Mouse (Mus musculus): ENCODE data around the gene Akap2. TPM values are rescaled to one million over a fixed set of nuclear protein-coding genes. Genes with fewer than 3 reads are reported as not detected.

Gene Akap2
- total and polyA plus RNA-seq, 3 experiments, result 0.05 TPM; not detected in 2

- H3K4me1 ChIP-seq (ENCODE audit: insufficient read depth, low read depth, low read length), result no peaks in the 10 kb centered on the region
- H3K36me3 ChIP-seq (replicated peaks), result no peaks in the 10 kb centered on the region
- peaks cover 38% of the 10 kb centered on the region for H3K9me3 ChIP-seq (replicated peaks)
- no peaks in the 10 kb centered on the region for H3K27me3 ChIP-seq (ENCODE audit: insufficient read depth, low read length)
- no peak for ATAC-seq (ENCODE audit: extremely low read depth, insufficient number of reproducible peaks, low FRiP score, poor library complexity, severe bottlenecking)
- TF ChIP-seq GATA1 (IDR thresholded peaks at IDR 0.05; ENCODE audit: borderline replicate concordance, low read length) (no peak), POLR2AphosphoS5 (IDR thresholded peaks at IDR 0.05; ENCODE audit: insufficient replicate concordance, low read depth, low read length) (no peak), CTCF (IDR thresholded peaks at IDR 0.05; ENCODE audit: low read depth, low read length) (no peak), TAL1 (conservative IDR thresholded peaks at IDR 0.05; ENCODE audit: low read depth, low read length) (no peak), GATA2 (IDR thresholded peaks at IDR 0.05; ENCODE audit: borderline replicate concordance, low read depth, low read length) (no peak)
- DNase-seq (ENCODE audit: low spot score), result no peak
- H3K4me3 ChIP-seq (ENCODE audit: low read depth, low read length), result no peak overlapping the region
Measured at GRCm38 (mm10) chr4:57879137-57879536, 161.7 kb downstream of the Akap2 start.

- TF ChIP-seq GATA1 (IDR thresholded peaks at IDR 0.05; ENCODE audit: borderline replicate concordance, low read length), result no peak
- TF ChIP-seq GATA2 (IDR thresholded peaks at IDR 0.05; ENCODE audit: borderline replicate concordance, low read depth, low read length), result no peak
- no peak for TF ChIP-seq TAL1 (conservative IDR thresholded peaks at IDR 0.05; ENCODE audit: low read depth, low read length)
- TF ChIP-seq CTCF (IDR thresholded peaks at IDR 0.05; ENCODE audit: low read depth, low read length), result no peak
- no peak for TF ChIP-seq POLR2AphosphoS5 (IDR thresholded peaks at IDR 0.05; ENCODE audit: insufficient replicate concordance, low read depth, low read length)
- Histone ChIP-seq H3K9me3 (replicated peaks) (peaks cover 43% of the 10 kb centered on the region), H3K36me3 (replicated peaks) (no peaks in the 10 kb centered on the region), H3K4me3 (ENCODE audit: low read depth, low read length) (no peak overlapping the region), H3K27me3 (ENCODE audit: insufficient read depth, low read length) (no peaks in the 10 kb centered on the region), H3K4me1 (ENCODE audit: insufficient read depth, low read depth, low read length) (no peaks in the 10 kb centered on the region)
- DNase-seq (ENCODE audit: low spot score), result no peak
- ATAC-seq (ENCODE audit: extremely low read depth, insufficient number of reproducible peaks, low FRiP score, poor library complexity, severe bottlenecking), result no peak
Measured at GRCm38 (mm10) chr4:57879804-57880357, 162.4 kb downstream of the Akap2 start.

DNA sequence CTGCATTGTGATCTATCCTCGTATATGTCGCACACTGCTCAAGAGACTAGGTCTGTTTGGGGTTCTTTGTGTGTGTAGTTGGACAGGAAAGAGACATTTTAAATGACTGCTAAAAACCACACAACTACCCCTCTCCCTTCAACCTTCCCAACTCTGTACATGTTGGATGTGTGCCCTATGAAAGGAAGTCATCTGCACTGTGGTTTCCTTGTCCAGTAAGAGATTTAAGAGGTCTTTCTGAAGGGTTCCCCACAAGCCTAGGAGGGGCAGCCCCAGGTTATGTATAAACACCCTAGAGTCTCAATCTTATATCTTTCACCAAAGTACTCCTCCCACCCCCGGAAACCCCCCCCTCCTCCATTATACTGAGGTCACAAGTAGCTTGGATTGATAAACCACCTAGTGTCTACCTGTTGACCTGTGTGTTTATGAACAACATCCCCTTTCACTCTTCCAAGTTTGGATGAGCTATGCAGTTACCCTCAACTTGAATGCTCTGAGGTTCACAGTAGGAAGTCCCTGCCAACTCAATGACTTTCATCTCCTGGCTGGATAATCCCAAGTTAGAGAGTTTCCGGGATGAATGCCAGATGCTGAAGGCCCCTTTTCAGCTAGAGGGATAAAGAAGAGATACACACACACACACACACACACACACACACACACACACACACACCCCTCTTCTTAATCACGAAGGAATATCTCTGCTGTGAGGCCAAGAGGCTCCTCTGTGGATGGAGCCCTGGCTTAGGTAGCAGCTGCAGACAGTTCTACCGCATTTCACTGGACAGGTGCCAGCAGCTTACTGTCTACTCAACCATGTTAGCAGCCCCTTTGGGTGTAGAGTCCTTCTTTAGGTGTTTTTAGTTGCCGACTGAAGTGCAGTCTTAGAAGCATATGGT lies 166.3 kb downstream of the Akap2 start:
- DNase-seq (ENCODE audit: low spot score) (no peak), ATAC-seq (ENCODE audit: extremely low read depth, insufficient number of reproducible peaks, low FRiP score, poor library complexity, severe bottlenecking) (no peak)
- H3K4me3 ChIP-seq (ENCODE audit: low read depth, low read length), result no peak overlapping the region
- H3K36me3 ChIP-seq (replicated peaks), result no peaks in the 10 kb centered on the region
- H3K27me3 ChIP-seq (ENCODE audit: insufficient read depth, low read length), result no peaks in the 10 kb centered on the region
- H3K9me3 ChIP-seq (replicated peaks), result peaks cover 48% of the 10 kb centered on the region
- no peak for TF ChIP-seq GATA1 (IDR thresholded peaks at IDR 0.05; ENCODE audit: borderline replicate concordance, low read length)
- TF ChIP-seq POLR2AphosphoS5 (IDR thresholded peaks at IDR 0.05; ENCODE audit: insufficient replicate concordance, low read depth, low read length), result no peak
- TF ChIP-seq TAL1 (conservative IDR thresholded peaks at IDR 0.05; ENCODE audit: low read depth, low read length), result no peak
- no peaks in the 10 kb centered on the region for H3K4me1 ChIP-seq (ENCODE audit: insufficient read depth, low read depth, low read length)

- Histone ChIP-seq H3K27me3 (ENCODE audit: insufficient read depth, low read length) (no peaks in the 10 kb centered on the region), H3K4me3 (ENCODE audit: low read depth, low read length) (no peak overlapping the region), H3K4me1 (ENCODE audit: insufficient read depth, low read depth, low read length) (no peaks in the 10 kb centered on the region), H3K36me3 (replicated peaks) (no peaks in the 10 kb centered on the region), H3K9me3 (replicated peaks) (peaks cover 46% of the 10 kb centered on the region)
- TF ChIP-seq CTCF (IDR thresholded peaks at IDR 0.05; ENCODE audit: low read depth, low read length) (no peak), GATA2 (IDR thresholded peaks at IDR 0.05; ENCODE audit: borderline replicate concordance, low read depth, low read length) (no peak), POLR2AphosphoS5 (IDR thresholded peaks at IDR 0.05; ENCODE audit: insufficient replicate concordance, low read depth, low read length) (no peak), TAL1 (conservative IDR thresholded peaks at IDR 0.05; ENCODE audit: low read depth, low read length) (no peak), GATA1 (IDR thresholded peaks at IDR 0.05; ENCODE audit: borderline replicate concordance, low read length) (no peak)
- ATAC-seq (ENCODE audit: extremely low read depth, insufficient number of reproducible peaks, low FRiP score, poor library complexity, severe bottlenecking), result no peak
- no peak for DNase-seq (ENCODE audit: low spot score)
Measured at GRCm38 (mm10) chr4:57884511-57884910, 167.1 kb downstream of the Akap2 start.

DNA sequence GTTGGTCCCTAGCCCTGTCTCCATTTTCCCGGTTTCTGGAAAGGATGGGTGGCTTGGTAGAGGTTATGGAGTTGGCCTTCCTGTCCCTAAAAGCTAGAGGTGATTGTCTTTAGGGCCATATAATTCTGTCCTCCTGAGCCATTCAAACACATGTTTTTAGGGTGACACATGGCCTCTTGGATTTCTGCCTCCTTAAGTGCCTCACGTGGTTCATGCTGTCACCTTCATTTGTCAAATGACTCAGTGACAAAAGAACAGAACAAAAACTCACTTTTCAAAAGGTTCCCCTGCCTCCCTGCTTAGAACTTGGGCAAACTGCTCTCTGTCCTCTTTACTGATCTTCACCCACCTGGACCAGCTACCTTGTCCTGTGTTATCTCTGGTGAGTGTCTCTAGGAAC lies 167.7 kb downstream of the Akap2 start:
- TF ChIP-seq POLR2AphosphoS5 (IDR thresholded peaks at IDR 0.05; ENCODE audit: insufficient replicate concordance, low read depth, low read length) (no peak), GATA2 (IDR thresholded peaks at IDR 0.05; ENCODE audit: borderline replicate concordance, low read depth, low read length) (no peak), GATA1 (IDR thresholded peaks at IDR 0.05; ENCODE audit: borderline replicate concordance, low read length) (no peak), CTCF (IDR thresholded peaks at IDR 0.05; ENCODE audit: low read depth, low read length) (no peak), TAL1 (conservative IDR thresholded peaks at IDR 0.05; ENCODE audit: low read depth, low read length) (no peak)
- ATAC-seq (ENCODE audit: extremely low read depth, insufficient number of reproducible peaks, low FRiP score, poor library complexity, severe bottlenecking) (no peak), DNase-seq (ENCODE audit: low spot score) (no peak)
- no peak overlapping the region for H3K4me3 ChIP-seq (ENCODE audit: low read depth, low read length)
- H3K36me3 ChIP-seq (replicated peaks), result no peaks in the 10 kb centered on the region
- H3K27me3 ChIP-seq (ENCODE audit: insufficient read depth, low read length), result no peaks in the 10 kb centered on the region
- H3K9me3 ChIP-seq (replicated peaks), result peaks cover 43% of the 10 kb centered on the region
- no peaks in the 10 kb centered on the region for H3K4me1 ChIP-seq (ENCODE audit: insufficient read depth, low read depth, low read length)

- Histone ChIP-seq H3K4me3 (ENCODE audit: low read depth, low read length) (no peak overlapping the region), H3K9me3 (replicated peaks) (peaks cover 40% of the 10 kb centered on the region), H3K27me3 (ENCODE audit: insufficient read depth, low read length) (no peaks in the 10 kb centered on the region), H3K36me3 (replicated peaks) (no peaks in the 10 kb centered on the region), H3K4me1 (ENCODE audit: insufficient read depth, low read depth, low read length) (no peaks in the 10 kb centered on the region)
- DNase-seq (ENCODE audit: low spot score) (no peak), ATAC-seq (ENCODE audit: extremely low read depth, insufficient number of reproducible peaks, low FRiP score, poor library complexity, severe bottlenecking) (no peak)
- TF ChIP-seq GATA1 (IDR thresholded peaks at IDR 0.05; ENCODE audit: borderline replicate concordance, low read length) (no peak), TAL1 (conservative IDR thresholded peaks at IDR 0.05; ENCODE audit: low read depth, low read length) (no peak), CTCF (IDR thresholded peaks at IDR 0.05; ENCODE audit: low read depth, low read length) (no peak)
Measured at GRCm38 (mm10) chr4:57886066-57886887, 168.8 kb downstream of the Akap2 start.
